Mouse (Mus musculus) megakaryocyte, adult 5-6 weeks (primary cell): ENCODE measurements around the gene Sphk1. TPM values are rescaled to one million over a fixed set of nuclear protein-coding genes. Genes with fewer than 3 reads are reported as not detected.
"Not testable (repeated sequence)": the region's sequence is repeated elsewhere in the genome, so short reads cannot be mapped to it uniquely, and the experiment has no call there.

Experiments used
- ATAC-seq: 2 replicates; pipeline ENCODE4 v1.8.0; 2016; ENCODE audit warnings: mild to moderate bottlenecking, inconsistent platforms; ENCODE audit not compliant: poor library complexity, severe bottlenecking
- total RNA-seq, 2 experiments: library from RNA; stranded (forward) in 1 of 2; stranded (reverse) in 1 of 2; fragments of 153-499, 151-499 nt in 1 of 2; fragments of 221-1000, 200-1000 nt in 1 of 2; gene quantifications; 2 replicates each; pipeline versions ENCODE4 v1.2.3 to v1.2.4; 2015 to 2017

Gene Sphk1
- total RNA-seq (2015) (0.60 and 2.2 TPM in 2 replicates), total RNA-seq (2017) (1.7 and 2.1 TPM in 2 replicates)

DNA sequence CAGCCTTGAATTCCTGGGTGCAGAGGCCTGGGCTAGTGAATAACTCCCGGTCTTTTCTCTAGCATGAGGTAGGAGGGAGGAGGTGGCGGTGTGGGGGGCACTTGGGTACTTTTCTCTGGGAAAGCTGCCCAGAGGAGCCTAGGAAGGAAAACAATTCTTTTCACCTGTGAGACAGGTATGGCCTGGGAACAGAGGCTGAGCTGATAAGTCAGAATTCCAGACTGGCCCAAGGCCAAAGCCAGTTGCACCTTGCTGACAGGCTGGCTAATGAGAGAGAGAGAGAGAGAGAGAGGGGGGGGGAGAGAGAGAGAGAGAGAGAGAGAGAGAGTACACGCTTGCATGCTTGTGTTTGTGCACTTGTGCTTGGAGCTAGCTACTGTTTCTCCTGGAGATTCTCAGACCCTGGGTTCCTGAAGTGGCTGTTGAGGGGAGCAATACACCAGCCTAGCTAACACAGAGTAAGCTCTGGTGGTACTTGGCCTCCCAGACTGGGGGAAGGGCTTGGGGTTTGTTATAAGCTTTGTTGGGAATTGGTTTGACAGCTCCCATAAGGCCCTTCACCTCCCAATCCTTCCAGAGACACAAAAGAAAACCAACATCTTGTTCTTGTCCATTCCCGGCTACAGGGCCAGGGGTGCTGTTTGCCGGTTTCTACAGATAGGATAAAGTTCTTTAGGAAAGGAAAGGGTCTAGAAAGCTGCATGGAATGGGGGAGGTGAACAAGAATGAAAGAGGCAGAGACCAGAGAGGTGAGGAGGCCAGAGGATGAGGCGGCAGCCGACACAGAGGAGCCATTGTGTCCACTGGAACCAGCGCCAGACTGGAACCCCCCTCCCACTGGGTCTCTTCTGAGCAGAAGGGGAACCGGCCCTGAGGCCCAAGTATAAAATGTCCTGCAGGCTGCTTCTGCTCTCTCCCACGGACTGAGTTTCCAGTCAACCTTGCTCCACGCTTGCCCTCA is at the start of gene Sphk1:
Gene Sphk1, plus strand, starts transcription at position 739 of the 961 bp plus-strand sequence.
- no peak for ATAC-seq

- ATAC-seq = no peak
Observed at GRCm38 (mm10) chr11:116480975-116481374, 49.8 kb upstream of the Sphk1 start.

DNA sequence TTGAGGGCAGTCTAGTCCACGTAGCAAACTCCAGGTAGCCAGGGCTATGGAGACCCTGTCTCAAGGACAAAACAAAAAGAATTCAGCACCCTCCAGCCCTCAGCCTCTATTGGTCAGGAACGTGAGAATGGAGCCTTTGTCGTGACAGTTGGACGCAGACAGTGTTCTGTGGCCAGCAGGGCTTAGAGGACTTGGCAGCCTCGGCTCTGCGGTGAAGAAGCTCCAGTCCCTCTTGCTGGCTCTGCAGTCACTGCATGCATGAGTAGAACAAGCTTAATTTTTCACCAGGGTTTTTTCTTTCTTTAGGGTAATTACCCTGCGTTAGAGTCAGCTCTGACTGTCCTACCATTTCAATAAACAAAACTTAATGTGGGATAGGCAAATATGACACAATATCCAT is 48.9 kb upstream of the Sphk1 start:
- ATAC-seq = no peak

GRCm38 (mm10) chr11:116484261-116484660 is 46.5 kb upstream of the Sphk1 start:
- no peak for ATAC-seq

DNA sequence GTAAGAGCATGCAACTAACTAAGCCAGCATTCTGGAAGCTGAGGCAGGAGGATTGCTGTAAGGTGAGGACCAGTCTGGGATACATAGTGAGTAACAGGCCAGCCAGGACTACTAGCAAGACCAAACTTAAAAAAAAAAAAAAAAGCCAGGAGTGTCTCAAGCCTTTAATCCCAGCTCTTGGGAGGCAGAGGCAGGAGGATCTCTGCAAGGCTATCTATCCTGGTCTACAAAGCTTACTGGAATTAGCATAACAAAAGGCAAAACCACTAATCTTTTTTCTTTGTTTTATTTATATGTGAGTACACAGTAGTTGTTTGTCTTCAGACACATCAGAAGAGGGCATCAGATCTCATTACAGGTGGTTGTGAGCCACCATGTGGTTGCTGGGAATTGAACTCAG is 42.5 kb upstream of the Sphk1 start:
- no peak for ATAC-seq

GRCm38 (mm10) chr11:116488693-116489375 is 41.9 kb upstream of the Sphk1 start:
- no peak for ATAC-seq

DNA sequence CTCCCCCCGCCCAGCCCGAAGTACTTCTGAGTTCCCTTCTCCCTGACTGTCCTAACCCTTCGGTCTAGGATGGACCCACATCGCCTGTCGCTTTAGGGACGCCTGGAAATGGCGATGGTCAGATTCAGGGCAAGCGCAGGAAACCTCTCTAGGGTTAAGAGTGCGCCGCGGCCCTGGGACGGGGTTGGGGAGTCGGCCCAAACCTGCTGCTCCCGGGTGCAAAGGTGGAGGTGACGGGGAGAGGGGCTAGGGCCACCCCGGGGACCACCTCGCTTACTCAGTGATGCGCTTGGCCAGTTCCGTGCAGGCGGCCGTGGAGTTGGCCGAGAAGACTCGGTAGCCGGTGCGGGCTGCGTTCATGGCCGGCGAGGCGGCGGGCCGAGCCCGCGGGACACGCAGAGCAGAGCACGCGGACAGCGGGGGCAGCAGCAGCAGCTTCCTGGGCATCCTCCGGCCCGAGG is 40.9 kb upstream of the Sphk1 start:
- no peak for ATAC-seq

- ATAC-seq = peak; percentile 93
Observed at GRCm38 (mm10) chr11:116490232-116491107, 40.3 kb upstream of the Sphk1 start.

- no peak for ATAC-seq
Observed at GRCm38 (mm10) chr11:116491338-116491737, 39.4 kb upstream of the Sphk1 start.

- ATAC-seq = not testable (repeated sequence)
Observed at GRCm38 (mm10) chr11:116492507-116492906, 38.2 kb upstream of the Sphk1 start.

DNA sequence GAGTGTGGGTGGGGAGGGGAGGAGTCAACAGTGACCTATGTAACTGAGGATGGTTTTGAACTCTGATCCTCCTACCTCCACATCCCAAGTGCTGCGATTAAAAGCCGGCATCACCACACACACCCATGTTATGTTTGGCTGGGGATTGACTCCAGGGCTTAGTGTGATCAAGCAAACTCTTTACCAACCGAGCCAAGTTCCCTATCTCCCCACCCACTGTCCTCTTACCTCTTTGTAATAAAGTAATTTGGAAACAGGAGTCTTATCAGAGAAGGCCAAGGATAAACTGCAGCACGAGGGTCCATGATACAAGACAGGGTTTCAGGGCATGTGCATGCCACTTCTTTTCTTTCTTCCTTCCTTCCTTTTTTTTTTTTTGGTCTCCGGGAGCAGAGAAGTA is 37.5 kb upstream of the Sphk1 start:
- ATAC-seq = no peak

DNA sequence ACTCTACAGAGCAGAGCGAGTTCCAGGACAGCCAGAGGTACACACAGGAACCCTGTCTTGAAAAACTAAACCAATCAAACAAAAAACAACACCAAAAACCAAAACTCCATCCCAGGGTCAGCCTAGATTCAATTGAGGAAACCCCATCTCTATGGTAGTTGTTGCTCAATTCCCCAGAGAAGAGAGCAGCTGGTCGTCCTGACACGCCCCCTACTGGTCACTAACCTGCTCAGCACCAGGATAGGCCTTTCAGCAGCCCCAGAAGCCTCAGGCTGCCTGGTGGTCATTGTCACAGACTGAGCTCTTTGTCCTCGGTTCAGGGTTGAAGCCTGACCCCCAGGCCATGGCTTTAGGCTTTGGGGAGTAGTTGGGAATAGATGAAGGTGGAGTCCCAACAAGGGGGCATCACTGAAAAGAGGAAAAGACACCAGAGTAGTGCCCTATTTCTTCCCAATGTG is 36.9 kb upstream of the Sphk1 start, which contains the start of gene Prpsap1:
Gene Prpsap1, minus strand, starts transcription at position 408 of the 458 bp plus-strand sequence.
- peak; percentile 71 for ATAC-seq

DNA sequence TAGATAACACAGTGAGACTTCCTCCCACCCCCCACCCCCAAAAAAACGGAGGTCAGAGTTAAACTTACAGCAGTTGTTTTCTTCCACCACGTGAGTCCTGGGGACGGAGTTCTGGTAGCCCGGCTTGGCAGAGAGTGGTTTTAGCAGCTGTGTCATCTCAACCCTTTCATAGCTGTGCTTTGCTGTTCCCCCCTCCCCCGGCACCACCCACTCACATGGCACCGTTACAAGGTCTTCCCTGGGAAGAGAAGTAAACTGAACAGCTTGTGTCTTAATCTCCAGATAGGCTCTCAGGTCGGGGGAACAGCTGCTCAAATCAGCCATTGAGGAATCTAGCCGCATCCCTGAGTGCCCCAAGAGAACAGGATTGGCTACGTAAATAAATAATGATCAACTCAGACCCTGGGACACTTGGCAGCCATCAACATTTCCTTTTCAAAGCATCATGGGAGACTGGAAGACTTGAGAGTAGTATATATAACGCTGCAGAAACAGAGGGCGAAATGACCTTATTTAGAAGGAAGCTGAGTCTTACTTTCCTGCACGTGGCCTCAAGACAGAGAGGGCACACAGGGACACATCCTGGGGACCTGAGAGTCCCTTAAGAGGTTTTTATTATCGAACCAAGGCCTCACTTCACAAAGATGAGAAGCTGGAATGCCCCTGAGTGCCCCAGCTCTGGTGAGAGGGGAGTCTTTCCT is 36.1 kb upstream of the Sphk1 start:
- no peak for ATAC-seq

DNA sequence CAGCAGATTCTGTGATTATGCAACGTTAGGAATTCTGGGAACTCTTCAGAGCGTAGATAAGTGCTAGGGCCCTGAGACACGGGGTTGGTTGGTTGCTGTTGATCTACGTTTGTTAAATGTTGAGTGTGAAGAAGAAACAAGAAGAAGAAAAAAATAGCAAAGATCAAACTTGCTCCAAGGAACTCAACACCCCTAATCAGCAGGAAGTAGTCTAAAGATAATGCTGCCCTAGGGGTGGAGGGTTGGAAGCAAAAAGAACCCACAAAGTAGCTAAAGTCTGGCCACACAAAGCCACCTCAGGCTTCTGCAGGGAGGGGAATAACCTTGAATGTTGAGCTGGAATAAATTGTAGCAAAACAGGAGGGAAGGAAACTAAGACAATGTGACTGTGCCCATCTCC is 33.4 kb upstream of the Sphk1 start:
- no peak for ATAC-seq

DNA sequence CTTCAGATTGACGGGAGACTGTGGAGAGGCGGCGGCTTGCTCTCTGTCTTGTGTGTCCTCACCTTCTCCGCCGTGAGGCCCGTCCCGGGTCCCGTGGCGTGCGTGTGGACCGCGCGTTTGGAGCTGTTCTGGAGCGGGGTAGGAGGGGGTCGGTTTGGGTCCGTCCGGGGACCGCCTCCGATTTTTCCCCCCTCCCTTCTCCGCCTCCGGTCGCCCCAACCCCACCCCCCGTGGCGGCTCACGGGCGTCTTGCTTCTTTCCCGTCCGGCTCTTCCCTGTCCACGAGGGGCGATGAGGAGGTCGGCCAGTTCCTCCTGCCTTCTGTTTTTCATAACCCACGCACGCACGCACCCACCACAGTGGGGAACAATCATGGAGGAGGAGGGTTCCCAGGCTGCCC is 32.1 kb upstream of the Sphk1 start:
- ATAC-seq = no peak

DNA sequence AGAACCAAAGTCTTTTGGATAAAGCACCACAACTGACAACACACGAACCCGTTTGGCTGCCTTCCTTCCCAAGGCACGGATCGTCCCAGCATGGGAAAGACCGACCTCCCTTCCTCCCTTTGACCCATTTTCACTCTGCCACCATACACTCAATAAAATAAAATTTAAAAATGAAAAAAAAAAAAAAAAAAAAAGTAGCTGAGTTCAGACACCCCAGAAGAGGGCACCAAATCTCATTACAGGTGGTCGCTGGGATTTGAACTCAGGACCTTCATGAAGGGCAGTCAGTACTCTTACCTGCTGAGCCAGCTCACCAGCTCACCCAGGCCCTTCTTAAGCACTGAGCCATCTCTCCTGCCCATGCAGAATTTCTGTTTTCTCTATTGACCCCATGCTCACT is 31.7 kb upstream of the Sphk1 start:
- no peak for ATAC-seq

DNA sequence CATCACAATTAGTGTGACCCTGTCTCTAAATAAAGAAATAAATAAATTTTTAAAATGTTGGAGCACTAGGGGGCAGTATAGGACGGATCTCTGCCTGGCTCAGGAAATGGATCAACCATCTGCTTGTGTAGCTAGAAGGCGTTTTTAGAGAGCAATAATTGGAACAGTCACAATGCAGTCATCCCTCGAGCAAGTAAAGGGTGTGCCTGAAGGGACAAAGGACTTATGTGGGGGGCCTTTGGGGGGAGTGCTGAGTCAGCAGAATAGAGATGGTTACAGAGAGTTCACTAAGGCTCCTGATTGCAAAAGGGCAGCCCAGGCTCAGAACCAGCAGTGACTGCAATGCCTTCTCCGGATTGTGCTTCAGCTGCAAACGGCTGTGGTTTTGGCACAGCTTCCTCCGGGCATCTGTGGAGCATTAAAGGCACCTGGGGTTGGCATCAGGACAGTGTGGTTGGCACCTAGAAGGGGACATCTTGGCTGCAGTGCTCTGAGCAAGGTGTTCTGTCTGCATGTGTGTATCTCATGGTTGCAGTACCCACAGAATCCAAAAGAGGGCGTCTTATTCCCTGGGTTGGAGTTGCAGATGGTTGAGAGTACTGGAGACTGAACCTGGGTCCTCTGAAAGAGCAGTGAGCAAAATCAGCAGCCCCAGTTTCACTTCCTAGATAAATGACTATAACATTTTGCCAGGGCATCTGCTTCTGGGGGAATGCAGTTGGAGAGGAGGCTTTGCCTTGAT is 29.5 kb upstream of the Sphk1 start:
- ATAC-seq = peak; percentile 38; the same call in 1 of the 2 replicates

DNA sequence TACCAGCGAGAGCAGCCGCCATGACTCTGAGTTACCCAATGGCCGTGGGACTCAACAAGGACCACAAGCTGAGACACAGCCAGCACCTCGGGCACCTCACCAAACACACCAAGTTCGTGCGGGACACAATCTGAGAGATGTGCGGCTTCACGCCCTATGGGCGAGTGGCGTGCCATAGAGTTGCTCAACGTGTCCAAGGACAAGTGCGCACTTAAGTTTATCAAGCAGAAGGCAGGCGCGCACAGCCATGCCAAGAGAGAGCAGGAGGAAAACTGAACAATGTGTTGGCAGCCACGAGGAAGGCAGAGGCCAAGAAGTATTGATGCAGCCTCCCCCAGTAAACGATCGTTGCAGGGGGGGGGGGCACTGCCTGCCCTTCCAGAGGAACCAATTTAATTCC is 26.2 kb upstream of the Sphk1 start:
- no peak for ATAC-seq

DNA sequence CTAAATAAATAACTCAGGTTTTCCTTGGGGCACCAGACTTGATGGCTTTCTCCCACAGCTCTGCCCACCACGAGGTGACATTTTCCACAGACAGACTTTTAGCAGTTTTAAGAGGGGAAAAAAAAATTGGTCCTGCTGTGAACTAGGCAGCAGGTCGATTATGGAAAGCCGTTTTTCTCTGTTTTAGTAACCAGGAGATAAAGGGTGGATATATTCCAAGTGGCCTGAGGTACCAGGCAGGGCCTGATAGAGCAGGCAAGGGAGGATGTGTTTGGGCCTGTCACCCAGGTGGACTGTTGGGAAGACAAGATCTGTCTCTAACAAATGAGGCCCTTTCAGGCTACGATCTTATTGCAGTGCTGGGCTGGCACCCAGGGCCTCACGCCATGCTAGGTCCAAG is 25.2 kb upstream of the Sphk1 start:
- ATAC-seq = no peak
